1 mouse cellular context compared by ENCODE assay signal in the genomic region with DNA sequence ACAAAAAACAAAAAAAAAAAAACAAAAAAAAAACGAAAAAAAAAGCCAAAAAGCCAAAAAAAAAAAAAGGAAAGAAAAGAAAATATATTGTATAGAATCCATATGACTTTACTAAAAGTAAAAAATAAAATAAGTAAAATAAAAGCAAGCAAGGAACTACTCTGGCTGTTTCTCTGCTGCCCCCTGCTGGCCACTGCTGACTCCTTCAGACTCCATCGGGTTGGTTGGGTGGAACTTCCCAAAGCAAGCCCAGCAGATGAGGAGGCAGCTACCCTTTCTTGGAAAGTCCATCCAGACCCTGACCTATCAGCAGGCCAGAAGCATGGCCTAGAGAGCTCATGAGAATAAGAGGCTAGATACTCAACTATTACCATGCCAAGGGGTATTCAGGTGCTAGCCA.
A peak's percentile ranks its signal among the peaks of the same experiment; 100 is the strongest.
TF ChIP-seq lines count a peak whose summit lies in the region.

No protein-coding gene starts in this region.

TF ChIP-seq in ES-E14, 5 proteins besides CTCF, POLR2A, EP300 and RAD21:
- TF ChIP-seq ZC3H11A (IDR thresholded peaks at IDR 0.05; ENCODE audit: borderline replicate concordance, low read depth, low read length) (0 out of 2 replicates have a peak, but pooled peaks have one; percentile 32), HCFC1 (IDR thresholded peaks at IDR 0.05; ENCODE audit: borderline replicate concordance, insufficient read depth, low read length) (no peak)
TF ChIP-seq in ES-E14: peak in this region for 1.
